Mouse (Mus musculus) embryonic facial prominence, embryonic 14.5 days (tissue): ENCODE data around the gene Trpv3. TPM values are rescaled to one million over a fixed set of nuclear protein-coding genes. Genes with fewer than 3 reads are reported as not detected.

ENCODE experiments used
- ATAC-seq: fragments of 200-750 bp; cut with Nextera tagmentation; 2 replicates; pipeline ENCODE4 v1.8.0; 2017; ENCODE audit warnings: low read depth, moderate number of reproducible peaks, moderate TSS enrichment
- DNase-seq: peaks from one replicate; pipeline ENCODE4 v3.0.0-alpha.2; 2015; ENCODE audit warnings: low spot score
- H3K27ac ChIP-seq: fragments of 300-500 bp; sonication (generic); replicated peaks from 2 replicates; pipeline ENCODE4 v1.5.1; 2014; ENCODE audit warnings: low read depth, mild to moderate bottlenecking, low read length, moderate library complexity
- H3K27me3 ChIP-seq: fragments of 300-500 bp; sonication (generic); replicated peaks from 2 replicates; pipeline ENCODE4 v1.6.1; 2014; ENCODE audit warnings: low read length; ENCODE audit not compliant: control insufficient read depth, insufficient read depth
- H3K36me3 ChIP-seq: fragments of 300-500 bp; sonication (generic); 2 replicates; pipeline ENCODE4 v1.6.1; 2014; ENCODE audit warnings: low read length, mixed read lengths; ENCODE audit not compliant: control insufficient read depth, insufficient read depth
- H3K4me1 ChIP-seq: fragments of 300-500 bp; sonication (generic); 2 replicates; pipeline ENCODE4 v1.6.1; 2014; ENCODE audit warnings: antibody characterized with exemption, low read length; ENCODE audit not compliant: control insufficient read depth, insufficient read depth
- H3K4me2 ChIP-seq: fragments of 300-500 bp; sonication (generic); 2 replicates; pipeline ENCODE4 v1.6.1; 2014; ENCODE audit warnings: low read depth, mild to moderate bottlenecking, low read length, moderate library complexity, mixed read lengths
- H3K4me3 ChIP-seq: fragments of 300-500 bp; sonication (generic); 2 replicates; pipeline ENCODE4 v1.5.1; 2014; ENCODE audit warnings: low read depth, mild to moderate bottlenecking, low read length
- H3K9ac ChIP-seq: fragments of 300-500 bp; sonication (generic); 2 replicates; pipeline ENCODE4 v1.6.1; 2014; ENCODE audit warnings: low read depth, mild to moderate bottlenecking, low read length, moderate library complexity, mixed read lengths
- H3K9me3 ChIP-seq: fragments of 300-500 bp; sonication (generic); 2 replicates; pipeline ENCODE4 v1.6.1; 2016; ENCODE audit warnings: low read length; ENCODE audit not compliant: control insufficient read depth
- WGBS: fragments of 180-500 bp; shearing (Covaris S2); extraction: QIAGEN DNeasy Blood & Tissue Kit; methylation state at CpG from one replicate; pipeline ENCODE4 v1.1.7; 2014; 5-methylcytosine and 5-hydroxymethylcytosine counted together
- polyA plus RNA-seq: library from polyadenylated mRNA; unstranded; fragments of >200 nt; fragmentation: Nextera tagmentation; extraction: Ambion mirVana; gene quantifications from 2 replicates; pipeline ENCODE4 v1.2.1, GENCODE M21; 2014

The Trpv3 gene
- polyA plus RNA-seq, 1 experiment from 2014 or later, result 0.28 TPM

- 49% methylated on average over 2 of the region's 2 CpGs for WGBS
- Histone ChIP-seq H3K4me3 (no peak overlapping the region), H3K4me2 (no peak overlapping the region)
Measured at GRCm38 (mm10) chr11:73274821-73275220, 7.6 kb downstream of the Trpv3 start.

GRCm38 (mm10) chr11:73280710-73281109 lies 13.5 kb downstream of the Trpv3 start:
- DNase-seq (no peak), ATAC-seq (no peak)
- H3K4me2 ChIP-seq, result no peak overlapping the region
- no peak overlapping the region for H3K9ac ChIP-seq
- no peaks in the 10 kb centered on the region for H3K27me3 ChIP-seq
- H3K9me3 ChIP-seq, result no peaks in the 10 kb centered on the region
- WGBS, result 44% methylated on average over 5 of the region's 5 CpGs
- no peak overlapping the region for H3K27ac ChIP-seq
- no peaks in the 10 kb centered on the region for H3K36me3 ChIP-seq
- H3K4me3 ChIP-seq, result no peak overlapping the region
- no peaks in the 10 kb centered on the region; the same call in 1 of the 2 replicates for H3K4me1 ChIP-seq

More at GRCm38 (mm10) chr11:73274821-73275220, 7.6 kb downstream of the Trpv3 start:
- ATAC-seq (no peak), DNase-seq (no peak)
- Histone ChIP-seq H3K9ac (no peak overlapping the region), H3K9me3 (no peaks in the 10 kb centered on the region), H3K27me3 (no peaks in the 10 kb centered on the region), H3K36me3 (no peaks in the 10 kb centered on the region), H3K27ac (no peak overlapping the region), H3K4me1 (no peaks in the 10 kb centered on the region)

GRCm38 (mm10) chr11:73281528-73282027 lies 14.4 kb downstream of the Trpv3 start:
- DNase-seq (peak; percentile 86), ATAC-seq (peak; percentile 87)
- Histone ChIP-seq H3K4me2 (peak overlapping the region; percentile 48), H3K9ac (no peak overlapping the region), H3K36me3 (no peaks in the 10 kb centered on the region), H3K27me3 (no peaks in the 10 kb centered on the region), H3K4me3 (peak overlapping the region; percentile 25), H3K4me1 (no peaks in the 10 kb centered on the region; the same call in 1 of the 2 replicates), H3K27ac (no peak overlapping the region), H3K9me3 (no peaks in the 10 kb centered on the region)
- WGBS, result 1% methylated on average over 13 of the region's 16 CpGs

GRCm38 (mm10) chr11:73283369-73283768 lies 16.2 kb downstream of the Trpv3 start:
- DNase-seq, result no peak
- 61% methylated on average over 9 of the region's 9 CpGs for WGBS
- no peak overlapping the region for H3K27ac ChIP-seq

GRCm38 (mm10) chr11:73283926-73284325 lies 16.7 kb downstream of the Trpv3 start:
- Histone ChIP-seq H3K27ac (no peak overlapping the region), H3K4me2 (no peak overlapping the region), H3K4me3 (no peak overlapping the region), H3K9ac (no peak overlapping the region), H3K9me3 (no peaks in the 10 kb centered on the region), H3K4me1 (no peaks in the 10 kb centered on the region; the same call in 1 of the 2 replicates), H3K36me3 (no peaks in the 10 kb centered on the region), H3K27me3 (no peaks in the 10 kb centered on the region)
- DNase-seq, result no peak
- no peak for ATAC-seq
- 69% methylated on average over 1 of the region's 1 CpGs for WGBS

More at GRCm38 (mm10) chr11:73283369-73283768, 16.2 kb downstream of the Trpv3 start:
- Histone ChIP-seq H3K36me3 (no peaks in the 10 kb centered on the region), H3K9me3 (no peaks in the 10 kb centered on the region), H3K4me2 (no peak overlapping the region), H3K4me3 (no peak overlapping the region), H3K4me1 (no peaks in the 10 kb centered on the region; the same call in 1 of the 2 replicates), H3K9ac (no peak overlapping the region), H3K27me3 (no peaks in the 10 kb centered on the region)
- no peak for ATAC-seq

GRCm38 (mm10) chr11:73284351-73284750 lies 17.2 kb downstream of the Trpv3 start:
- H3K9me3 ChIP-seq, result no peaks in the 10 kb centered on the region
- H3K4me1 ChIP-seq, result no peaks in the 10 kb centered on the region; the same call in 1 of the 2 replicates
- H3K9ac ChIP-seq, result no peak overlapping the region
- H3K4me2 ChIP-seq, result no peak overlapping the region
- DNase-seq (peak; percentile 16), ATAC-seq (no peak)
- no peak overlapping the region for H3K27ac ChIP-seq
- H3K36me3 ChIP-seq, result no peaks in the 10 kb centered on the region
- no peaks in the 10 kb centered on the region for H3K27me3 ChIP-seq
- no peak overlapping the region for H3K4me3 ChIP-seq

GRCm38 (mm10) chr11:73289621-73290020 lies 22.4 kb downstream of the Trpv3 start:
- no peak for DNase-seq
- H3K4me3 ChIP-seq, result no peak overlapping the region
- H3K27ac ChIP-seq, result no peak overlapping the region
- ATAC-seq, result no peak
- no peaks in the 10 kb centered on the region for H3K4me1 ChIP-seq
- no peaks in the 10 kb centered on the region for H3K36me3 ChIP-seq
- H3K4me2 ChIP-seq, result no peak overlapping the region
- no peak overlapping the region for H3K9ac ChIP-seq
- no peaks in the 10 kb centered on the region for H3K27me3 ChIP-seq
- H3K9me3 ChIP-seq, result no peaks in the 10 kb centered on the region
- WGBS, result 88% methylated on average over 1 of the region's 1 CpGs

- Histone ChIP-seq H3K4me3 (no peak overlapping the region), H3K27me3 (no peaks in the 10 kb centered on the region), H3K4me2 (no peak overlapping the region), H3K9me3 (no peaks in the 10 kb centered on the region), H3K36me3 (no peaks in the 10 kb centered on the region), H3K9ac (no peak overlapping the region), H3K27ac (no peak overlapping the region), H3K4me1 (no peaks in the 10 kb centered on the region)
- WGBS, result 51% methylated on average over 2 of the region's 2 CpGs
- no peak for ATAC-seq
- no peak for DNase-seq
Measured at GRCm38 (mm10) chr11:73303123-73303522, 35.9 kb downstream of the Trpv3 start.

- H3K36me3 ChIP-seq, result no peaks in the 10 kb centered on the region
- 45% methylated on average over 3 of the region's 3 CpGs for WGBS
Measured at GRCm38 (mm10) chr11:73315961-73316360, 48.8 kb downstream of the Trpv3 start.

More at GRCm38 (mm10) chr11:73315961-73316360, 48.8 kb downstream of the Trpv3 start:
- Histone ChIP-seq H3K4me1 (no peaks in the 10 kb centered on the region), H3K4me2 (no peak overlapping the region), H3K27ac (no peak overlapping the region), H3K27me3 (no peaks in the 10 kb centered on the region), H3K9ac (no peak overlapping the region), H3K9me3 (no peaks in the 10 kb centered on the region), H3K4me3 (no peak overlapping the region)
- DNase-seq, result no peak
- ATAC-seq, result no peak
